Mouse (Mus musculus) limb, embryonic 14.5 days (tissue): Measurements from ENCODE around the gene Arhgap27. TPM values are rescaled to one million over a fixed set of nuclear protein-coding genes. Genes with fewer than 3 reads are reported as not detected.

ENCODE experiments used
- ATAC-seq: fragments of 200-750 bp; cut with Nextera tagmentation; 2 replicates; pipeline ENCODE4 v1.8.0; 2017; ENCODE audit warnings: low read depth, moderate number of reproducible peaks, moderate TSS enrichment; ENCODE audit not compliant: low FRiP score
- DNase-seq: peaks from one replicate; pipeline ENCODE4 v3.0.0-alpha.2; 2015; ENCODE audit warnings: low spot score
- H3K27ac ChIP-seq: fragments of 300-500 bp; sonication (generic); replicated peaks from 2 replicates; pipeline ENCODE4 v1.5.1; 2014; ENCODE audit warnings: low read depth, mild to moderate bottlenecking, low read length, moderate library complexity, mixed read lengths
- H3K27me3 ChIP-seq: fragments of 300-500 bp; sonication (generic); 2 replicates; pipeline ENCODE4 v1.6.1; 2014; ENCODE audit warnings: low read length, mixed read lengths; ENCODE audit not compliant: control insufficient read depth, insufficient read depth
- H3K36me3 ChIP-seq: fragments of 300-500 bp; sonication (generic); 2 replicates; pipeline ENCODE4 v1.6.1; 2014; ENCODE audit warnings: mild to moderate bottlenecking, low read length, moderate library complexity, mixed read lengths; ENCODE audit not compliant: control insufficient read depth, insufficient read depth
- H3K4me1 ChIP-seq: fragments of 300-500 bp; sonication (generic); 2 replicates; pipeline ENCODE4 v1.6.1; 2014; ENCODE audit warnings: antibody characterized with exemption, low read length, mixed read lengths; ENCODE audit not compliant: control insufficient read depth, insufficient read depth
- H3K4me2 ChIP-seq: fragments of 300-500 bp; sonication (generic); replicated peaks from 2 replicates; pipeline ENCODE4 v1.6.1; 2014; ENCODE audit warnings: low read depth, mild to moderate bottlenecking, low read length, moderate library complexity; ENCODE audit not compliant: severe bottlenecking
- H3K4me3 ChIP-seq: fragments of 300-500 bp; sonication (generic); replicated peaks from 2 replicates; pipeline ENCODE4 v1.5.1; 2014; ENCODE audit warnings: low read length
- H3K9ac ChIP-seq: fragments of 300-500 bp; sonication (generic); 2 replicates; pipeline ENCODE4 v1.6.1; 2014; ENCODE audit warnings: mild to moderate bottlenecking, low read depth, low read length, moderate library complexity; ENCODE audit not compliant: severe bottlenecking
- H3K9me3 ChIP-seq: fragments of 300-500 bp; sonication (generic); 2 replicates; pipeline ENCODE4 v1.6.1; 2016; ENCODE audit warnings: low read length; ENCODE audit not compliant: control insufficient read depth
- POLR2A ChIP-seq: fragments of 200-500 bp; IDR thresholded peaks from 2 replicates; pipeline ENCODE4 v1.8.0; 2012; ENCODE audit warnings: inconsistent platforms, mild to moderate bottlenecking, moderate library complexity, borderline replicate concordance; ENCODE audit not compliant: insufficient read depth, insufficient read length; ENCODE audit errors: extremely low read depth
- WGBS: fragments of 180-500 bp; shearing (Covaris S2); extraction: QIAGEN DNeasy Blood & Tissue Kit; methylation state at CpG from one replicate; pipeline ENCODE4 v1.1.7; 2014; 5-methylcytosine and 5-hydroxymethylcytosine counted together
- polyA plus RNA-seq, 2 experiments: library from polyadenylated mRNA; depleted of rRNA in 1 of 2; stranded (reverse) in 1 of 2; unstranded in 1 of 2; fragments of >200 nt; fragmentation: Nextera tagmentation in 1 of 2; extraction: Ambion mirVana in 1 of 2; gene quantifications; 2 replicates each; pipeline versions ENCODE4 v1.2.1 to v1.2.3; 2012 to 2014

Arhgap27 gene
- polyA plus RNA-seq, 2 experiments, result 8.4 to 14.1 TPM

DNA sequence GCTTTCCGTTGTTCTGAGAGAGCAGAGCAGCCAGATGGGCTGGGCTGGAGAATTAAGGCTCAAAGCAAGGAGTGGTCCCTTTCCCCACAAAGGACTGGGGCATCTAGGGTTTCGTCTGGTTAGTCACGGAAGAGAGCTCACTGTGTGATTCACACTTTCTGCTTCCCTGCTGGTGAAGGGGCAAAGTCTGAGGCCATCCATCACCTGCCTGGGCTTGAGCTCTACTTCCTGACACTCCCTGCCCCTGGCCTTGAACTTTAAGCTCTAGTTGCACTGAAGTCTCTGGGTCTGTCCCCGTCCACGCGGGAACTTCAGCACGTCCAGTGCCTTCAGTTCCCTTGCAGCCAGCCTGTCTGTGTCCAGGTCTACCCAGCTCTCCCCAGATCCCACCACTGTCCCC lies 22.8 kb downstream of the Arhgap27 start:
- Histone ChIP-seq H3K36me3 (no peaks in the 10 kb centered on the region), H3K9me3 (no peaks in the 10 kb centered on the region), H3K4me1 (peaks cover 4% of the 10 kb centered on the region; the same call in 1 of the 2 replicates), H3K27me3 (no peaks in the 10 kb centered on the region), H3K27ac (no peak overlapping the region), H3K4me3 (no peak overlapping the region), H3K9ac (no peak overlapping the region), H3K4me2 (no peak overlapping the region)
- no peak for TF ChIP-seq POLR2A
- WGBS, result 44% methylated on average over 7 of the region's 7 CpGs
- DNase-seq (no peak), ATAC-seq (no peak)

DNA sequence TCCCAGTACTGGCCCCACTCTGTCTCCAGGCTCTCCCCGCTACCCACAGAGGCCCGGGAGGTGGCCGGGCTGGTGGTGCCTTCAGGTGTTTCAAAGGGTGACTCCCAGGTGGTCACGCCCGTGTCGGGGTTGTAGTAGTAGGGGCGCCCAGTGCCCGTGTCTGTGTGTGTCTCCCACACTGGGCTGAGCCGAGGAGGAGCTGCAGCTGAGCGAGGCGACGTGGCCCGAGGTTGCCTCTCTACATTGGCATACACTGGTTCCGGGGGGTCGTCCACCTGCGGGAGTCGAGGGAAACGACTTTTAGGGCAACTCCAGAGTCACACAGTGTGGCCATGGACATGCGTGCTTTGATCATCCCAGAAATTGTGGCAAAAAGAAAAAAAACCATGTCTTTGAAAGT lies 23.4 kb downstream of the Arhgap27 start:
- Histone ChIP-seq H3K9ac (peak overlapping the region; percentile 34; the same call in 1 of the 2 replicates), H3K4me2 (peak overlapping the region; percentile 40), H3K4me3 (peak overlapping the region; percentile 11; the same call in 1 of the 2 replicates), H3K36me3 (no peaks in the 10 kb centered on the region), H3K27me3 (no peaks in the 10 kb centered on the region), H3K9me3 (no peaks in the 10 kb centered on the region), H3K4me1 (peaks cover 4% of the 10 kb centered on the region; the same call in 1 of the 2 replicates), H3K27ac (no peak overlapping the region)
- DNase-seq (no peak), ATAC-seq (no peak)
- TF ChIP-seq POLR2A, result no peak
- 67% methylated on average over 19 of the region's 19 CpGs for WGBS

DNA sequence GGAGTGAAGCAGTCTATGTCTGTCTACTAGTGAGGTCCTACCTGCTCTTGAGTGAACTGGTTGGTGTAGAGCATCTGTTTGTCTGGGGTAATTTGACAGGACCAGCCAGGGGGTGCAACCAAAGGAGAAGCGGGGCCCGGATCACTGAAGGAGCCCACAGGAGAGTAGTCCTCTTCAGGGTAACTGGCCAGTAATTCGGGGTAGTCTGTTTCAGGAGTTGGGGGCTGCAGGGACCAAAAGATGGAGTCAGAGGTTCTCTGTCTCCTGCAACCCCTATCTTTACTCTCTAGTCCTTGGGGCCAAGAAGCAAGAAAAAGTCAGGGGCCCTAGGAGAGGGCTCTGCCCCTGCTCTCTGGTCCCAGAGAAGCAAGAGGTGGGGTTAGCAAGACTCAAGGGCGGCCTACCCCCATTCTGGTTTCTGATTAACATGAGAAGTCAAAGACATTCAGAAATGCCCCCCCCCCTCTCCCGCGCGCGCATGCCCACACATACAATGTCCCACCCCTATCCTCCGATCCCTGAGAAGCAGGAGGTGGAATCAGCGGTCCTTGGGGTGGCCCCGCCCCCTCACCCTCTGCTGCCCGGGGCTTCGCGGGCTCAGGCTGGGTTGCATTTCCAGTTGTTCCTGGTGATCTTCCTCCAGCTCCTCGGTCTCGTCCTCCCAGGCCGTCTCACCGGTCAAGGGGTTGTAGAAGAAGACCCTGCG lies 23.9 kb downstream of the Arhgap27 start:
- TF ChIP-seq POLR2A, result no peak
- Histone ChIP-seq H3K36me3 (no peaks in the 10 kb centered on the region), H3K9me3 (no peaks in the 10 kb centered on the region), H3K27me3 (peaks cover 2% of the 10 kb centered on the region), H3K9ac (peak overlapping the region; percentile 34; the same call in 1 of the 2 replicates), H3K4me3 (peak overlapping the region; percentile 11; the same call in 1 of the 2 replicates), H3K4me1 (peaks cover 4% of the 10 kb centered on the region; the same call in 1 of the 2 replicates), H3K4me2 (peak overlapping the region; percentile 40), H3K27ac (no peak overlapping the region)
- WGBS, result 54% methylated on average over 15 of the region's 19 CpGs
- DNase-seq, result no peak
- ATAC-seq, result no peak

DNA sequence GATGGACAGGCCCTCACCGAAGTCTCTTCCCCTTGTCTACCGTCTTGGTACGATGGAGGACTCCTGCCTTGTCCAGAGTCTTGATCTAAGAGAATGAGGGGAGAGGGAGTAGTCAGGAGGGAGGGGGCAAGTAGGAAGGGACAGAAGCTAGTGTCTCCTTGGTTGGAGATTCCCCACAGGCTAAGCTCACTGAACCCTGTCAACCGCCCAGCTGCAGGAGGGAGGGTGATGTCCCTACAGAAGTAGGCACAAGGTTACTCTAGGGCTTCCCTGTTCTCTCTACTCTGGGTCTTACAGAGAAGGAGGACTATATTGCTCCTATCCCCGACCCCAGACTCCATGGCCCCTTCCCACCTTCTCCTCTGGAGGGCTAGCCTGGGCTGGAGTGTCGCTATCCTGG lies 24.8 kb downstream of the Arhgap27 start:
- ATAC-seq, result no peak
- Histone ChIP-seq H3K27me3 (peaks cover 11% of the 10 kb centered on the region), H3K36me3 (no peaks in the 10 kb centered on the region), H3K4me2 (no peak overlapping the region), H3K4me1 (peaks cover 4% of the 10 kb centered on the region; the same call in 1 of the 2 replicates), H3K4me3 (no peak overlapping the region), H3K27ac (no peak overlapping the region), H3K9ac (no peak overlapping the region), H3K9me3 (no peaks in the 10 kb centered on the region)
- DNase-seq, result no peak
- WGBS, result 90% methylated on average over 6 of the region's 6 CpGs
- TF ChIP-seq POLR2A, result no peak

DNA sequence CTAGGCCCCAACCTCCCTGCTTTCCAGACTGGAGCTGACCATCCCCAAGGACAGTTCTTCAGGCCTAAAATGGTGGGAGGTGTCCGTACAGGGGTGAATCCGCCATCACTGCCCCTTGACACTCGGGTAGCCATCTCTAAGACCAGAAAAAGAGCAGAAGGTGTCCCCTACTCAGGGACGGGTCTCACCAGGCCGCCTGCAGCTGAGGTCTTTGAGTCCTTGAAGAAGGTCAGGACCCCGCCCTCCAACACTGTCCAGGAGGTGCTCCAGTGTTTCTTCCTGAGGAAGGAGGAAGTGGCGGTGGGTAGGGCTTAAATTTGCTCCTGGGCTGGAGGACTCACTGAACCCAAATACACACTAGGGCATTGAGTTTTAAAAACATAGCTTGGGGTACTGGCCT lies 25.4 kb downstream of the Arhgap27 start:
- DNase-seq (no peak), ATAC-seq (no peak)
- H3K27ac ChIP-seq, result no peak overlapping the region
- H3K36me3 ChIP-seq, result no peaks in the 10 kb centered on the region
- no peak overlapping the region for H3K4me2 ChIP-seq
- H3K4me1 ChIP-seq, result peaks cover 4% of the 10 kb centered on the region; the same call in 1 of the 2 replicates
- H3K4me3 ChIP-seq, result no peak overlapping the region
- peaks cover 17% of the 10 kb centered on the region for H3K27me3 ChIP-seq
- H3K9me3 ChIP-seq, result no peaks in the 10 kb centered on the region
- no peak for TF ChIP-seq POLR2A
- WGBS, result 86% methylated on average over 7 of the region's 7 CpGs
- no peak overlapping the region for H3K9ac ChIP-seq
